Mouse (Mus musculus): ENCODE data around the gene Mobp.

Mobp gene

DNA sequence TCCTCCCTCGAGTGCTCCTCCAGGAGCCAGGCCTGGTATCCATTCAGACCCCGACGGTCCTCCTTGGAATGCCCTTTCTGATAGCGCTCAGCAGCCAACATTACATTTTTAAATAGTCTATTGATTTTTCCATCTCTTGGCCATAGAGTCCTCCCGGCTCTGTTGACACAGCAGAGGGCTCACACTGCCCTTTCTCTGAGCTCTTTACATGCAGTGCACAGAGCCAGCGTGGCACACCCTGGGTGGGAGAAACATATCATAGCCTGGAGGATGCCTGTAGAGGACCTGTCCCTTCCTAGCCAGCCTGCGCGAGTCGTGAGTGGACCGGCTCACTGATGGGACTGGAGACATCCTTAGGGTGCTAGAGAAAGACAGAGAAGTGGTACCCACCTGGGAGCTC lies 54.4 kb downstream of the Mobp start:
- in situ Hi-C loops (cut with MboI, MseI): no loop called here

DNA sequence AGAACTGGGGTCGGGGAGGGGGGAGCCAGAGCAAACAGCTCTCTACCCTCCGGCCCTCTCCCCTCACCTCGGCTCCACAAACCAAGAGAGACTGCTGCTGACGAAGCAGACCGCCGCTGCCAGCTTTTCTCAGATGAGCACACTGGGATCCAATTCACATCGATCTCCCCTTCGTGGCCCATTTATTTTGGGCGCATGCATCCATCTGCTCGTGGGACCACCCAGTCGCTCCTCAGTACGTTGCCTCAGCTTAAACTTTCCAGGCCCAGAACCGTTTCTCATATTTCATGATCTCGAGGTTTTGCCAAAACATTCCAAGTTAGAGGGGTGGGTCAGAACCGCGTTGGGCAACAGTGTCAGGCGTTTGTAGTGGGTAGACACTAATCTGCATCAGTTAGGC lies 57.4 kb downstream of the Mobp start:
- in situ Hi-C loops (cut with MboI, MseI): no loop called here

DNA sequence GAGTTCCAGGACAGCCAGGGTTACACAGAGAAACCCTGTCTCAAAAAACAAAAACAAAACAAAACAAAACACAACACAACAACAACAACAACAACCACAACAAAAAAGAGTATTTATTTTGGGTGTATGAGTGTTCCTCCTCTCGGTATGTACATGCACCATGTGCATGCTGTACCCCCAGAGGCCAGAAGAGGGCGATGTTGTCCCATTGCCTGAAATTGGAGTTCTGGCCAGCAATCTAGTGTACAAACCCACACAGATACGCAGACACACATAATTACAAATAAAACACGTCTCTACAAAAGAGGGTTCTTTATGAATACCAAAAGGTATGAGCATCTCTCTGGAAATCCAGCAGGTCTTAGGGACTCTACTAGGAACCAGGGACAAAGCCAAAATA lies 60.6 kb downstream of the Mobp start:
- in situ Hi-C loops (cut with MboI, MseI): loop anchor here (5.0 kb wide), 2 partner anchors 97 to 157 kb away; no protein-coding TSS in a partner anchor

DNA sequence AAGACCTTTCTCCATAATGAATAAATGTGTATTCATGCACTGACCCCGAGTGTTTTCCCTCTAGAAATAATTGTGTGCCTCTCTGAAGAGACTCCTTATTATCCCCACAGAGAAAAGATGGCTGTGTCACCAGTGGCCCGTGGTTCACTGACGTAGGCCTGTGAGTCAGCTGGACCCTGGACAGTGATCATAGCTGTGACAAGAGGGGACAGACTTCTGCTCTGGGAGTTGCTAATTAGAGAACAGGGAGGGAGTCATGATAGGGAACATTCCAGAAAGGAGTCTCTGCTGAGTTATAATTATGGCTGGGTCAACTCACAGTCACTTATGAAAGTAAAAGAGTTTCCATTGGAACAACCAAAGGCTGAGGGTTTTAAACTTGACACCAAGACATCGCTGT lies 61.4 kb downstream of the Mobp start:
- in situ Hi-C loops (cut with MboI, MseI): loop anchor here (5.0 kb wide), 2 partner anchors 96 to 156 kb away; no protein-coding TSS in a partner anchor

DNA sequence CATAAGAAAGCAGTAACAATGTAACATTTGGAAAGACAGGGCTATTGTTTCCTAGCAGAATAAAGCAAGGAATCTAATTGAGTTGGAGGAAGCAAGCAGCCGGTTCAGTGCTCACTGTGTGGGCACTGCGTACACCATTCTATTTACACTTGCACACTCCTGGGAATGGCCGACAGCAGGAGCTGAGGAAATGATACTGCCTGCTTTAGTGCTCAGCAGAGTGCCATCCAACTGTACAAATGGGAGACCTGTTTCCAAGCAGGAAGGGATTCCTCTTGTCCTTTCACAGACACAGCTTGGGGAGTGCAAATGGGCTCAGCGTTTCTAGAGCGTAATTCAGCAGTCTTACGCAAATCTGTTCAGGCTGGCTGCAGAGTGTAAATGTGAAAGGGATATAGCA lies 63.4 kb downstream of the Mobp start:
- in situ Hi-C loops (cut with MboI, MseI): loop anchor here (5.0 kb wide), 2 partner anchors 94 to 154 kb away; no protein-coding TSS in a partner anchor

DNA sequence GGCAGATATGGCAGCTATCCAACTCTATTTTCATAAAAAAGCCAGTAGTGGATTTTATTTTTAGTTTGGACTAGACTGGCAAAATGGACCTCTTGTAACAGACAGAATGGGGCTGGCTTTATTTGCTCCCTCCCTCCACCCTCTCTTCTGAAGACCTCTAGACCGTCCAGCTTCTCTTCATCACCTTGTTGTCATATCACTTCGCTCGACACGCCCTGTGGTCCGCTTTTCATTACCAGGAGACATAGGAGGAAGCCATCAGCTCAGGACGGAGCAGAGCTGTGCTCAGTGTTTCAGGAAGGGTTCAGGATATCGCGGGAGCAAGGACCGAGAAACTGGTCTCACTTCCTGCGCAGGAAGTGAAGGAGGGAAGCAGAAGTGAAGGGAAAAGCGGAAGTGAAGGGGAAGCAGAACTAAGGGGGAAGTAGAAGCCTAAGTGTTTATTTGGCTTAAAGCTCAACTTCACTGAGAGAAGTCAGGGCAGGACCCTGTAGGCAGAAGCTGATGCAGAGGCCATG lies 65.5 kb downstream of the Mobp start:
- in situ Hi-C loops (cut with MboI, MseI): loop anchor here (5.0 kb wide), 2 partner anchors 92 to 152 kb away; no protein-coding TSS in a partner anchor

DNA sequence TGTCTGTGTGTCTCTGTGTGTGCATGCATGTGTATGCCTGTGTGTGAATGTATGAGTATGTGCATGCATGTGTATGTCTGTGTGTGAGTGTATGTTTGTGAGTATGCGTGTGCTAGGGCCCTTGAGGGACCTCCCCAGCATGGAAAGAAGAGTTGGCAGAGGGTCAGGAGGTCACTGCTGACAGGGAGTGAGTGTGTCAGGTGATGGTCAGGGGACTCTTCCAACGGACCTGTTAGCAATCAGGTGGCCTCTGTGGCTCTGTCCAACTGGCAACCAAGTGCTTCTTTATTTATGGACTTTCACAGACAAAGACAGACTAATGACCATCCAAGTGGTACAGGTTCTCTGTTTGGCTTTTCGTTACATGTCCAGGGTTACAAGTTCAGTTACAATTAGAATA lies 69.9 kb downstream of the Mobp start:
- in situ Hi-C loops (cut with MboI, MseI): no loop called here
